Mouse (Mus musculus): Measurements from ENCODE around the gene Clec1b. TPM values are rescaled to one million over a fixed set of nuclear protein-coding genes. Genes with fewer than 3 reads are reported as not detected.

The Clec1b gene
- 2.4 and 2.7 TPM in 2 replicates for polyA plus RNA-seq (2012; ENCODE audit: insufficient read depth, insufficient read length, missing spikeins)

DNA sequence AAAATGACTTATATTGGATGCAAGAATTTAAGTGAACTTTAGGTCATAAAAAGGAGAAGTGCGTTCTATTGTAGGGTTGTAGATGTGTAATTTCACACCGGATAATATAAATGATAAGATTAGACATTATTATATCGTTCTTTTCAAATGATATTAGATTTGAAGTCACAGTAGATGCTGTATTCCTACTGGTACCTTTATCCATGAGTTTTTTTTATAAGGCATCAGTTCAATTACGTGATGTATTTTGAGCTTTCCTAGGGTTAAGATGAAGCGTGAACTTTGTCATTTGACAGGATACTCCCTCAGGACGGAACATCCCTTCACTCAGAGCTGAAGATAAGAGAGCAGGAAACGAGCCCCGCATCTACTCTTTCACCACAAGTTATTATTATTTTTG lies at the start of gene Clec1b:
Gene Clec1b, plus strand, starts transcription at position 301 of the 400 bp plus-strand sequence.
- TF ChIP-seq POLR2A (IDR thresholded peaks at IDR 0.05; ENCODE audit: borderline replicate concordance, low read depth, low read length) (no peak), CTCF (IDR thresholded peaks at IDR 0.05; ENCODE audit: low read depth, low read length) (no peak)
- Histone ChIP-seq H3K4me3 (ENCODE audit: insufficient read depth, low read length) (no peak within 1 kb of the TSS), H3K27ac (ENCODE audit: insufficient read depth, low read depth, low read length) (no peak within 1 kb of the TSS), H3K4me1 (ENCODE audit: control insufficient read depth, insufficient read depth, low read length) (peaks cover 22% of the 10 kb centered on the region)

DNA sequence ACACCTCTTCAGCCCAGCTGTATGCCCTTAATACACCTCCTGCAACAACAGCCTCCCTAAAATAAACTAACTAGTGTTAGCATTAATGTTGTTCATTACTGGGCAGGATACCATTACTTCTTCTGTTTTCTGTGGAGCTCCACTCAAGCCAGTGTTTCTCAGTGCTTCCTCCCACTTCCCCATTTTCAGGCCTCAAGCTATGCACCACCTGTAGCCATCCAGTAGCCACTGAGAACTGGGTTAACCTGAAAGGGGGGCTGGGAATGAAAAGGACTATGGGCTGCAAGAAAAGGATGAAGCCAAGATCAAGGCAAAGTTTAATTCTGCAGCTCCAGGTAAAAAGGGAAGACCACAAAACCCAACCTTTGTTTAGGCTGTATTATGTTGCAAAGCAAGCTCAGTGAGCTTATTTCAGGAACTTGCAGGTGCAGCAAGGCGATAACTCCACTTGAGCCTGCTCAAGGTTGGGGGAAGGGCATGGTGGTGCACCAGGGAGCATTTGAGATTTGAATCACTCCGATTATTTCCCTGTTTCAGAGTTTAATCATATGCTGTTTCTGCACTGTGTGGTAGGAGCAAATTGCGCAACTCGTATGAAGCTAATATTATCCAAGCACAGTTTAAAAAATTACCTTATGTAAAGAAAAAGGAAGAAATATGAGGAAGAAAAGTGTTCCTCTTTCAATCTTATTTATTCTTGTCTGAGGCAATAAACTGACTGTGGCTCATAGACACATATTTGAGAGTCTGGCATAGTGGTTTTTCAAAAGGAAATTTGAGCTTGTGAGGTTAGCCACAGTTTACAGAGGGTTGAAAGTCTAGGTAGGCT lies 47.4 kb upstream of the Clec1b start:
- Histone ChIP-seq H3K4me1 (ENCODE audit: control insufficient read depth, insufficient read depth, low read length) (peaks cover 20% of the 10 kb centered on the region), H3K27ac (ENCODE audit: insufficient read depth, low read depth, low read length) (peak overlapping the region; percentile 99), H3K4me3 (ENCODE audit: insufficient read depth, low read length) (peak overlapping the region; percentile 55)
- no peak for TF ChIP-seq POLR2A (IDR thresholded peaks at IDR 0.05; ENCODE audit: borderline replicate concordance, low read depth, low read length)
- no peak for TF ChIP-seq CTCF (IDR thresholded peaks at IDR 0.05; ENCODE audit: low read depth, low read length)

DNA sequence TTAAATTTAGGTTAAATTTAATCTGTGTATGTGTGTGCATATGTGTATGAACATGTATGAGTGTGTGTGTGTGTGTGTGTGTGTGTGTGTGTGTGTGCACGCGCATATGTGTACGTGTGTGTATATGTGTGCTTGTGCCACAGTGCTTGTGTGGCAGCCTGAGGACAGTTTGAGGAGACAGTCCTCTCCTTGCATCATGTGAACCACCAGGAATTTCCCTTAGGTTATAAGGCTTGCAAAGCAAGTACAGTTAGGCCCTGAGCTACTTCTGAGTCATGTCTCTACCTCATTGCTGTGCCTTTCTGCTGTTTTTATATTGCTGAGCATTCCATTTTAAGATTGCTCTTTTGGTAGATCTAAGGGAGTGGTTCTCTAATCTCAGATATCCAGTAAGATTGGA lies 46.0 kb upstream of the Clec1b start:
- TF ChIP-seq CTCF (IDR thresholded peaks at IDR 0.05; ENCODE audit: low read depth, low read length) (no peak), POLR2A (IDR thresholded peaks at IDR 0.05; ENCODE audit: borderline replicate concordance, low read depth, low read length) (no peak)
- Histone ChIP-seq H3K4me1 (ENCODE audit: control insufficient read depth, insufficient read depth, low read length) (peaks cover 22% of the 10 kb centered on the region), H3K27ac (ENCODE audit: insufficient read depth, low read depth, low read length) (peak overlapping the region; percentile 83), H3K4me3 (ENCODE audit: insufficient read depth, low read length) (peak overlapping the region; percentile 53)

DNA sequence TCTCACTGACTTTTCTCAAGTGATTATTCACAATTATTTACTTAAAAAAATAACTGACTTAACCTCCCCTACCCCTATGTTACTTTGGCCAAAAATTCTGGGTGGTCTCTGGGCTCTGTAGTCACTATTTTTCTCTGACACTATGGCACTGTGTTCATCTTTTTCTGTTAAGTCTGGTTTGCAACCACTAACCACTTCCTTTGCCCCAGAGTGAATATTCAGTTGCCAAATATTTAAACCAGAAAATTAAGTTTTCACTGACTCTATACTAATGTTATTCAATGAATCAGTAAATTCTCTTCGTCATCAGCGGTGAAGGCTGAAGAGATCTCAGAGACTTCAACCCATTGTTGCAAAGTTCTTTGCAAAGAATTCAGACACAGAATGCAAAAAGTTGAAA lies 41.3 kb upstream of the Clec1b start:
- peaks cover 14% of the 10 kb centered on the region for H3K4me1 ChIP-seq (ENCODE audit: control insufficient read depth, insufficient read depth, low read length)
- no peak for TF ChIP-seq POLR2A (IDR thresholded peaks at IDR 0.05; ENCODE audit: borderline replicate concordance, low read depth, low read length)
- TF ChIP-seq CTCF (IDR thresholded peaks at IDR 0.05; ENCODE audit: low read depth, low read length) = no peak
- H3K4me3 ChIP-seq (ENCODE audit: insufficient read depth, low read length) = no peak overlapping the region
- H3K27ac ChIP-seq (ENCODE audit: insufficient read depth, low read depth, low read length) = no peak overlapping the region

DNA sequence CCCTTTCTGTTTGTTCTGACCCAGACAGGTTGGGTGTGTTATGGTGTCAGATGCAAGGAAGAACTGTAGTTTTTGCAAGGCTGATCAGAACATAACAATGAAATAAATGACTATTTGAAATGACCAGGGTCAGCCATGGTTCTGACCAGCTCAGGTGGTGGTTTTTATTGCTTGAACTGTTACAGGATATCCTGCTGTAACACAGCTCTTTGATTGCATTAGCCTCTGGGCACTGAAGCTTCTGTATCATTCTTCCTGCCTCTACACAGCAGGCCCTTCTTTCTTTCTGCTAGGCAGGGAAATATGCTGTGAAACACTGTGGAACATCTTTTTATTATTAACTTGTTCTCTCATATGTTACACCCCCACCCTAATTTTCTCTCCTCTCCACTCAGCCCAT lies 40.7 kb upstream of the Clec1b start:
- peaks cover 20% of the 10 kb centered on the region for H3K4me1 ChIP-seq (ENCODE audit: control insufficient read depth, insufficient read depth, low read length)

DNA sequence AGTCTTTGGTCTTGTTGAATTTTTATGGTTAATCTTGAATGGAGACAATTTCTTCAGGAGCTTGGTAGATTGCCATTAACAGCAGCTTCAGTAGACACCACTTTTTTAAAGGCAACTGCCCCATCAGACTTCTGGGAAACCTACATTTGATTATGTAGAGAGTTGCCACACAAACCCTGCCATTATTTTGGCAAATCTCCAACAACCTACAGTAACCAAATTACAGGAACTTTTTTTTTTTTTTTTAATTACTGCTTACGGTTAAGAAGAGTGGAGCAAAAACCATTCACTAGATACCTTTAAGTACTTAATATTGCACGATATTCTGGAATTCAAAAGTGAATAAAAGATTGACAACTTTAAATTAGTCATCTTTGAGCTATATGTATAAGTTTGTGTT lies 37.6 kb upstream of the Clec1b start:
- Histone ChIP-seq H3K4me1 (ENCODE audit: control insufficient read depth, insufficient read depth, low read length) (peaks cover 32% of the 10 kb centered on the region), H3K4me3 (ENCODE audit: insufficient read depth, low read length) (no peak overlapping the region), H3K27ac (ENCODE audit: insufficient read depth, low read depth, low read length) (no peak overlapping the region)
- TF ChIP-seq POLR2A (IDR thresholded peaks at IDR 0.05; ENCODE audit: borderline replicate concordance, low read depth, low read length) (no peak), CTCF (IDR thresholded peaks at IDR 0.05; ENCODE audit: low read depth, low read length) (no peak)

More for the DNA sequence above, 40.7 kb upstream of the Clec1b start:
- Histone ChIP-seq H3K27ac (ENCODE audit: insufficient read depth, low read depth, low read length) (no peak overlapping the region), H3K4me3 (ENCODE audit: insufficient read depth, low read length) (no peak overlapping the region)
- TF ChIP-seq CTCF (IDR thresholded peaks at IDR 0.05; ENCODE audit: low read depth, low read length) (no peak), POLR2A (IDR thresholded peaks at IDR 0.05; ENCODE audit: borderline replicate concordance, low read depth, low read length) (no peak)

DNA sequence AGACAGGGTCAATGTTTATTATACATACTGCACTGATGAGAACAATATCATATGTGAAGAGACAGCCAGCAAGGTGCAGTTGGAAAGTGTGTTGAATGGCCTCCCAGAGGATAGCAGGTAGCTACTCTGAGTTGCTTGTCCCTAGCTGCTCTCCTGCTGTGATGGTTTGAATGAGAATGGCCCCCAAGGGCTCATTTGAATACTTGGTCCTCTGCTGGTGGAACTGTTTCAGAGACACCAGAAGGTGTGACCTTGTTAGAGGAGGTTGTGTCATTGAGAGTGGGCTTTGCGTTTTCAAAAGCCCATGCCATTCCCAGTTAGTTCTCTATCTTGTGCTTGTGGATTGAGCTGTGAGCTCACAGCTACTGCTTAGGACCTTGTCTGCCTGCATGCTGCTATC lies 33.2 kb upstream of the Clec1b start:
- no peak for TF ChIP-seq POLR2A (IDR thresholded peaks at IDR 0.05; ENCODE audit: borderline replicate concordance, low read depth, low read length)
- H3K27ac ChIP-seq (ENCODE audit: insufficient read depth, low read depth, low read length) = peak overlapping the region; percentile 31

DNA sequence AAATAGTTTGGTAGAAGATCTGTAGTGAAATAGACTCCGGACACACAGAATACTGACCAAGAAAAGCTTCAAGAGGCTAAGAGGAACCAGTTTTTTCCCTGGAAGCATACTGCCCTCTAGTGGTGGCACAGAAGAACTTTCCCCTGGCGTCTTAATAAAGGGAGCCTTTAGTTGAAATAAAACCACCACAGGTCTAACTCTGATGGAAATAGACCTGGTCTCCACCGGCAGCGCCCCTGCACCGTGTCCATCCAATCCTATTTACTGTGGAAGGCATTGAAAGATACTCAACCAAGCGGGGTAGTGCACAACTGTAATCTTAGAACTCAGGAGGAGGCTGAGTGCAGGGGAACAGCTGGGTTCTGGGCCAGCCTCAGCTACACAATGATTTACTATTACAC lies 31.1 kb upstream of the Clec1b start:
- Histone ChIP-seq H3K4me1 (ENCODE audit: control insufficient read depth, insufficient read depth, low read length) (peaks cover 38% of the 10 kb centered on the region), H3K27ac (ENCODE audit: insufficient read depth, low read depth, low read length) (no peak overlapping the region), H3K4me3 (ENCODE audit: insufficient read depth, low read length) (no peak overlapping the region)
- TF ChIP-seq CTCF (IDR thresholded peaks at IDR 0.05; ENCODE audit: low read depth, low read length) (peak; percentile 47), POLR2A (IDR thresholded peaks at IDR 0.05; ENCODE audit: borderline replicate concordance, low read depth, low read length) (no peak)

More for the DNA sequence above, 33.2 kb upstream of the Clec1b start:
- Histone ChIP-seq H3K4me3 (ENCODE audit: insufficient read depth, low read length) (no peak overlapping the region), H3K4me1 (ENCODE audit: control insufficient read depth, insufficient read depth, low read length) (peaks cover 34% of the 10 kb centered on the region)

DNA sequence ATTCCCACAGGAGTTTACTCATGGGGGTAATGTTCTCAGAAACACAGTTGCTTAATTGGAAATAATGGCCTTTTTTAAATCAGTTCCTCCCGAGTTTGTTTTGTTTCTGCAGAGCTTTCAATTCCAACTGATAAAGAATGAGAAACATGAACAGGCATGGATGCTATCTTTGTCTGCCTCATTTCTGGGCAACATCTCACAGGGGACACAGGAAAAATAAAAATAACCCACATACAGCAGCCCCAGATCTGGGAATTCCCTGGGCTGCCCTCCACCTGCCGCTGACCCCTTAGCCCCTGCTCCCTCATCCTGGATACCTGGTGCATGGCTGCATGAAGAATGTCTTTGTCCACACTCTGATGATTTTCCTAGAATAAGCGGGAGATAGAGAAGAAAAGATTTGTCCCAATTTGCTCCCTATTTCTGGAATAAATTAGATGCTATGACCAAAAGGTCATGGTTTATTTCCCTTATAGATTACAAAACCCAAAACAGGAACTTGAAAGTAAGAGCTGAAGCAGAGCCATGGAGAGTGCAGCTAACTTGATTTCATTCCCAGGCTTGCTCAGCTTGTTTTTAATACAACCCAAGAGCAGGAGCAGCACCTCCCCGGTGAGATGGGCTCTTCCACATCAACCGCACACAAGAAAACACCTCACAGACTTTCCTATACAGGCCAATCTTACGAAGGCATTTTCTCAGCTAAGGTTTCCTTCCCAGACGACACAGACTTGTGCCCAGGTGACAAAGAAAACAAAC lies 27.5 kb upstream of the Clec1b start:
- H3K4me3 ChIP-seq (ENCODE audit: insufficient read depth, low read length) = no peak overlapping the region
- peak overlapping the region; percentile 35 for H3K27ac ChIP-seq (ENCODE audit: insufficient read depth, low read depth, low read length)
- no peak for TF ChIP-seq POLR2A (IDR thresholded peaks at IDR 0.05; ENCODE audit: borderline replicate concordance, low read depth, low read length)
- TF ChIP-seq CTCF (IDR thresholded peaks at IDR 0.05; ENCODE audit: low read depth, low read length) = no peak
- peaks cover 18% of the 10 kb centered on the region for H3K4me1 ChIP-seq (ENCODE audit: control insufficient read depth, insufficient read depth, low read length)
